Mouse (Mus musculus) layer of hippocampus, adult 9-10 months (tissue): ENCODE results near the gene Max.

Experiments used
- DNase-seq: peaks from one replicate; pipeline ENCODE4 v3.0.0; 2022; ENCODE audit warnings: low spot score

The Max gene

GRCm38 (mm10) chr12:76920398-76920797 lies 41.6 kb downstream of the Max start:
- DNase-seq = no peak

GRCm38 (mm10) chr12:76918855-76919254 lies 43.1 kb downstream of the Max start:
- no peak for DNase-seq

- DNase-seq = no peak
These were observed 43.9 kb downstream of the Max start for GRCm38 (mm10) chr12:76918113-76918512.

- no peak for DNase-seq
These were observed 45.8 kb downstream of the Max start for GRCm38 (mm10) chr12:76916163-76916562.

GRCm38 (mm10) chr12:76912193-76912592 lies 49.8 kb downstream of the Max start:
- no peak for DNase-seq

- no peak for DNase-seq
These were observed 50.8 kb downstream of the Max start for GRCm38 (mm10) chr12:76911171-76911726.

GRCm38 (mm10) chr12:76910258-76910940 lies 51.6 kb downstream of the Max start:
- DNase-seq = no peak

- no peak for DNase-seq
These were observed 52.8 kb downstream of the Max start for GRCm38 (mm10) chr12:76909218-76909617.

GRCm38 (mm10) chr12:76906278-76906677 lies 55.7 kb downstream of the Max start:
- DNase-seq = no peak

- DNase-seq = no peak
These were observed 60.3 kb downstream of the Max start for GRCm38 (mm10) chr12:76901508-76902294.

GRCm38 (mm10) chr12:76899261-76899975 lies 62.6 kb downstream of the Max start:
- DNase-seq = no peak

- no peak for DNase-seq
These were observed 63.9 kb downstream of the Max start for GRCm38 (mm10) chr12:76898141-76898540.

GRCm38 (mm10) chr12:76897006-76897405 lies 65.0 kb downstream of the Max start:
- DNase-seq = no peak

GRCm38 (mm10) chr12:76896566-76896965 lies 65.4 kb downstream of the Max start:
- no peak for DNase-seq

GRCm38 (mm10) chr12:76895777-76896176 lies 66.2 kb downstream of the Max start:
- no peak for DNase-seq

- DNase-seq = no peak
These were observed 67.0 kb downstream of the Max start for GRCm38 (mm10) chr12:76894792-76895559.

- no peak for DNase-seq
These were observed 68.9 kb downstream of the Max start for GRCm38 (mm10) chr12:76892910-76893695.

GRCm38 (mm10) chr12:76891160-76891559 lies 70.8 kb downstream of the Max start:
- DNase-seq = no peak

- no peak for DNase-seq
These were observed 72.4 kb downstream of the Max start for GRCm38 (mm10) chr12:76889404-76890184.

GRCm38 (mm10) chr12:76887941-76888340 lies 74.1 kb downstream of the Max start:
- no peak for DNase-seq
